Mouse (Mus musculus): ENCODE measurements around the gene Tmc6. TPM values are rescaled to one million over a fixed set of nuclear protein-coding genes. Genes with fewer than 3 reads are reported as not detected.

Tmc6 gene
- polyA plus RNA-seq, 1 experiment from 2014 or later = 39.2 TPM

GRCm38 (mm10) chr11:117775540-117775939 is 6.5 kb downstream of the Tmc6 start:
- Histone ChIP-seq H3K4me1 (replicated peaks; ENCODE audit: insufficient read depth, low read length) (peaks cover 14% of the 10 kb centered on the region), H3K4me3 (replicated peaks; ENCODE audit: low read depth, low read length) (no peak overlapping the region), H3K9ac (ENCODE audit: low read depth, low read length) (no peak overlapping the region), H3K9me3 (replicated peaks; ENCODE audit: low read length) (no peaks in the 10 kb centered on the region), H3K4me2 (ENCODE audit: low read length) (no peak overlapping the region), H3K27me3 (ENCODE audit: insufficient read depth, low read length) (no peaks in the 10 kb centered on the region), H3K36me3 (ENCODE audit: insufficient read depth, low read length) (peaks cover 30% of the 10 kb centered on the region), H3K27ac (no peak overlapping the region)
- DNase-seq (ENCODE audit: low spot score) (no peak), ATAC-seq (replicated peaks; ENCODE audit: low FRiP score, low read depth) (no peak)
- no peak for TF ChIP-seq CTCF (IDR thresholded peaks at IDR 0.05; ENCODE audit: low read depth)
- 91% methylated on average over 13 of the region's 13 CpGs for WGBS

GRCm38 (mm10) chr11:117774925-117775324 is 7.1 kb downstream of the Tmc6 start:
- H3K27ac ChIP-seq = no peak overlapping the region
- no peak overlapping the region; the same call in 1 of the 2 replicates for H3K9ac ChIP-seq (ENCODE audit: low read depth, low read length)
- H3K4me3 ChIP-seq (replicated peaks; ENCODE audit: low read depth, low read length) = no peak overlapping the region
- ATAC-seq (replicated peaks; ENCODE audit: low FRiP score, low read depth) (no peak), DNase-seq (ENCODE audit: low spot score) (no peak)
- TF ChIP-seq CTCF (IDR thresholded peaks at IDR 0.05; ENCODE audit: low read depth) = no peak
- WGBS = 90% methylated on average over 10 of the region's 10 CpGs
- H3K9me3 ChIP-seq (replicated peaks; ENCODE audit: low read length) = no peaks in the 10 kb centered on the region
- H3K27me3 ChIP-seq (ENCODE audit: insufficient read depth, low read length) = no peaks in the 10 kb centered on the region
- H3K36me3 ChIP-seq (ENCODE audit: insufficient read depth, low read length) = peaks cover 30% of the 10 kb centered on the region
- no peak overlapping the region for H3K4me2 ChIP-seq (ENCODE audit: low read length)
- H3K4me1 ChIP-seq (replicated peaks; ENCODE audit: insufficient read depth, low read length) = peaks cover 10% of the 10 kb centered on the region

- no peaks in the 10 kb centered on the region for H3K27me3 ChIP-seq (ENCODE audit: insufficient read depth, low read length)
- no peak for ATAC-seq (replicated peaks; ENCODE audit: low FRiP score, low read depth)
- TF ChIP-seq CTCF (IDR thresholded peaks at IDR 0.05; ENCODE audit: low read depth) = no peak
- DNase-seq (ENCODE audit: low spot score) = no peak
- H3K9me3 ChIP-seq (replicated peaks; ENCODE audit: low read length) = no peaks in the 10 kb centered on the region
- no peak overlapping the region for H3K9ac ChIP-seq (ENCODE audit: low read depth, low read length)
- no peaks in the 10 kb centered on the region for H3K4me1 ChIP-seq (replicated peaks; ENCODE audit: insufficient read depth, low read length)
- no peak overlapping the region for H3K4me3 ChIP-seq (replicated peaks; ENCODE audit: low read depth, low read length)
- no peak overlapping the region for H3K27ac ChIP-seq
- H3K4me2 ChIP-seq (ENCODE audit: low read length) = no peak overlapping the region
- 93% methylated on average over 7 of the region's 7 CpGs for whole genome bisulfite sequencing
- peaks cover 32% of the 10 kb centered on the region for H3K36me3 ChIP-seq (ENCODE audit: insufficient read depth, low read length)
Measured at GRCm38 (mm10) chr11:117772352-117772751, 9.6 kb downstream of the Tmc6 start.

GRCm38 (mm10) chr11:117770407-117770806 is 11.6 kb downstream of the Tmc6 start:
- Histone ChIP-seq H3K4me2 (ENCODE audit: low read length) (no peak overlapping the region), H3K4me1 (replicated peaks; ENCODE audit: insufficient read depth, low read length) (0 out of 2 replicates have a peak, but pooled peaks cover 3% of the 10 kb centered on the region), H3K9ac (ENCODE audit: low read depth, low read length) (no peak overlapping the region), H3K9me3 (replicated peaks; ENCODE audit: low read length) (no peaks in the 10 kb centered on the region), H3K4me3 (replicated peaks; ENCODE audit: low read depth, low read length) (no peak overlapping the region), H3K27ac (no peak overlapping the region), H3K27me3 (ENCODE audit: insufficient read depth, low read length) (no peaks in the 10 kb centered on the region), H3K36me3 (ENCODE audit: insufficient read depth, low read length) (peaks cover 24% of the 10 kb centered on the region)
- DNase-seq (ENCODE audit: low spot score) (no peak), ATAC-seq (replicated peaks; ENCODE audit: low FRiP score, low read depth) (no peak)
- WGBS = 74% methylated on average over 10 of the region's 10 CpGs
- TF ChIP-seq CTCF (IDR thresholded peaks at IDR 0.05; ENCODE audit: low read depth) = no peak

- Histone ChIP-seq H3K36me3 (ENCODE audit: insufficient read depth, low read length) (peaks cover 21% of the 10 kb centered on the region), H3K27me3 (ENCODE audit: insufficient read depth, low read length) (no peaks in the 10 kb centered on the region), H3K27ac (peak overlapping the region; percentile 47; the same call in 1 of the 2 replicates), H3K4me1 (replicated peaks; ENCODE audit: insufficient read depth, low read length) (0 out of 2 replicates have a peak, but pooled peaks cover 3% of the 10 kb centered on the region), H3K4me2 (ENCODE audit: low read length) (no peak overlapping the region), H3K9ac (ENCODE audit: low read depth, low read length) (no peak overlapping the region), H3K4me3 (replicated peaks; ENCODE audit: low read depth, low read length) (no peak overlapping the region), H3K9me3 (replicated peaks; ENCODE audit: low read length) (no peaks in the 10 kb centered on the region)
- WGBS = 91% methylated on average over 7 of the region's 7 CpGs
- DNase-seq (ENCODE audit: low spot score) (no peak), ATAC-seq (replicated peaks; ENCODE audit: low FRiP score, low read depth) (no peak)
- no peak for TF ChIP-seq CTCF (IDR thresholded peaks at IDR 0.05; ENCODE audit: low read depth)
Measured at GRCm38 (mm10) chr11:117769683-117770047, 12.3 kb downstream of the Tmc6 start.

- H3K4me3 ChIP-seq (replicated peaks; ENCODE audit: low read depth, low read length) = no peak overlapping the region
- ATAC-seq (replicated peaks; ENCODE audit: low FRiP score, low read depth) (no peak), DNase-seq (ENCODE audit: low spot score) (no peak)
- peak overlapping the region; percentile 47; the same call in 1 of the 2 replicates for H3K27ac ChIP-seq
- no peak overlapping the region for H3K4me2 ChIP-seq (ENCODE audit: low read length)
- H3K4me1 ChIP-seq (replicated peaks; ENCODE audit: insufficient read depth, low read length) = 0 out of 2 replicates have a peak, but pooled peaks cover 3% of the 10 kb centered on the region
- peaks cover 21% of the 10 kb centered on the region for H3K36me3 ChIP-seq (ENCODE audit: insufficient read depth, low read length)
- 69% methylated on average over 20 of the region's 20 CpGs for WGBS
- no peak for TF ChIP-seq CTCF (IDR thresholded peaks at IDR 0.05; ENCODE audit: low read depth)
- no peak overlapping the region for H3K9ac ChIP-seq (ENCODE audit: low read depth, low read length)
- no peaks in the 10 kb centered on the region for H3K27me3 ChIP-seq (ENCODE audit: insufficient read depth, low read length)
- H3K9me3 ChIP-seq (replicated peaks; ENCODE audit: low read length) = no peaks in the 10 kb centered on the region
Measured at GRCm38 (mm10) chr11:117768725-117769682, 13.0 kb downstream of the Tmc6 start.

Measured in kidney, postnatal 0 days (tissue).